31 mouse cellular contexts compared by ENCODE assay signal in genomic region chr19:42816261-42816660, GRCm38 (mm10).
"Had no signal": no experiment of that assay in that cellular context is flagged by ENCODE, and none has a peak within 500 bp of the region (broad histone marks: within the 10 kb centered on the region; RNA-seq: fewer than 3 reads in every experiment).

No protein-coding gene starts in this region.

- DNase-seq: left cerebral cortex, postnatal 4 days; liver; liver, embryonic 13.5 days; liver, postnatal 0 days; lung, adult 18-20 months; lung, adult 2 months; lung, embryonic 14.5 days; lung, postnatal 10 days; lung, postnatal 14 days; lung, postnatal 36 days; lung, postnatal 4 days; midbrain, embryonic 14.5 days had no signal

- H3K4me1 ChIP-seq: limb, embryonic 10.5 days; limb, embryonic 13.5 days; limb, embryonic 15.5 days; liver, embryonic 12.5 days; liver, embryonic 13.5 days; liver, embryonic 15.5 days; lung, embryonic 15.5 days; midbrain, embryonic 10.5 days; midbrain, embryonic 12.5 days; midbrain, embryonic 15.5 days; neural tube, embryonic 12.5 days had no signal

- H3K36me3 ChIP-seq: limb, embryonic 10.5 days; limb, embryonic 12.5 days; limb, embryonic 13.5 days; limb, embryonic 15.5 days; liver, embryonic 12.5 days; liver, embryonic 13.5 days; liver, embryonic 15.5 days; lung, embryonic 15.5 days; midbrain, embryonic 10.5 days; midbrain, embryonic 12.5 days; midbrain, embryonic 15.5 days; neural tube, embryonic 12.5 days had no signal

- H3K4me2 ChIP-seq: limb, embryonic 12.5 days; limb, embryonic 13.5 days; limb, embryonic 15.5 days; liver, embryonic 11.5 days; liver, embryonic 12.5 days; liver, embryonic 13.5 days; liver, embryonic 15.5 days; lung, embryonic 14.5 days; lung, embryonic 15.5 days; midbrain, embryonic 12.5 days; midbrain, embryonic 15.5 days; neural tube, embryonic 12.5 days had no signal

- H3K27ac ChIP-seq: left cerebral cortex, adult 2 months; limb, embryonic 10.5 days; limb, embryonic 12.5 days; limb, embryonic 13.5 days; limb, embryonic 15.5 days; liver, embryonic 12.5 days; liver, embryonic 13.5 days; liver, embryonic 14.5 days; liver, embryonic 15.5 days; lung, embryonic 15.5 days; macrophage; midbrain, embryonic 10.5 days; midbrain, embryonic 12.5 days; midbrain, embryonic 15.5 days; neural tube, embryonic 12.5 days had no signal

- H3K9me3 ChIP-seq: limb, embryonic 10.5 days; limb, embryonic 12.5 days; limb, embryonic 13.5 days; limb, embryonic 15.5 days; liver, embryonic 12.5 days; liver, embryonic 13.5 days; liver, embryonic 15.5 days; lung, embryonic 15.5 days; megakaryocyte, embryonic 14.5 days; midbrain, embryonic 10.5 days; midbrain, embryonic 12.5 days; midbrain, embryonic 15.5 days; neural tube, embryonic 12.5 days had no signal

- ATAC-seq: liver, embryonic 12.5 days; liver, postnatal 0 days; lung, postnatal 0 days; midbrain, embryonic 15.5 days; midbrain, embryonic 16.5 days had no signal

- H3K27me3 ChIP-seq: limb, embryonic 12.5 days; limb, embryonic 13.5 days; limb, embryonic 15.5 days; liver, embryonic 12.5 days; liver, embryonic 13.5 days; liver, embryonic 15.5 days; lung, embryonic 15.5 days; megakaryocyte, embryonic 14.5 days; midbrain, embryonic 12.5 days; midbrain, embryonic 15.5 days; neural tube, embryonic 12.5 days had no signal

- H3K9ac ChIP-seq: limb, embryonic 12.5 days; limb, embryonic 13.5 days; limb, embryonic 15.5 days; liver, embryonic 12.5 days; liver, embryonic 13.5 days; liver, embryonic 14.5 days; liver, embryonic 15.5 days; liver, postnatal 0 days; lung, embryonic 14.5 days; lung, embryonic 15.5 days; midbrain, embryonic 12.5 days; midbrain, embryonic 15.5 days; neural tube, embryonic 12.5 days had no signal

- H3K4me3 ChIP-seq: left cerebral cortex, adult 2 months; limb, embryonic 10.5 days; limb, embryonic 12.5 days; limb, embryonic 13.5 days; limb, embryonic 15.5 days; liver, embryonic 12.5 days; liver, embryonic 13.5 days; liver, embryonic 15.5 days; lung, embryonic 15.5 days; megakaryocyte, embryonic 14.5 days; midbrain, embryonic 10.5 days; midbrain, embryonic 12.5 days; midbrain, embryonic 15.5 days; myocyte; neural tube, embryonic 12.5 days had no signal
